Mouse (Mus musculus) right cerebral cortex, postnatal 36 days (tissue): Measurements from ENCODE around the gene Atg14.

Experiments
- DNase-seq, 2 experiments: peaks; one replicate each; pipeline ENCODE4 v3.0.0; 2022; ENCODE audit warnings: low spot score in 2 of 2, mixed read lengths in 1 of 2

The Atg14 gene

DNA sequence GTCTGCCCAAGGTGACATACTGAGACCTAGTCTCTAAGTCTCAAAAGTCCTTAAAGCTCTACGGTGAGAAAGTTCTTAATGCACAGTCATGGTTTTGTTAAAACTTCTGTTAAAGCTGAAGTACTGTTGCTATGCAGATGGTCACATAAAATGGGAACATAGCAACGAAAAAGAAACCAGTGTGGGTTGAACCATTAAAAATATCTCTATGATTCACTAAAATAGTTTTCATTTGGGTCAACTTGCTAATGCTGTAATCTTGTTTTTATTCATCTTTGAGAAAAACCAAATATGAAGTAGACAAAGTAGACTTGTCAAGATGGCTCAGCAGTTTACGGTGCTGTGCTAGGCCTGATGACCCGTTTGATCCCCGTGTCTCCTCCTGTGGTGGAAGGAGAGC is 63.8 kb downstream of the Atg14 start:
- no peak for DNase-seq

DNA sequence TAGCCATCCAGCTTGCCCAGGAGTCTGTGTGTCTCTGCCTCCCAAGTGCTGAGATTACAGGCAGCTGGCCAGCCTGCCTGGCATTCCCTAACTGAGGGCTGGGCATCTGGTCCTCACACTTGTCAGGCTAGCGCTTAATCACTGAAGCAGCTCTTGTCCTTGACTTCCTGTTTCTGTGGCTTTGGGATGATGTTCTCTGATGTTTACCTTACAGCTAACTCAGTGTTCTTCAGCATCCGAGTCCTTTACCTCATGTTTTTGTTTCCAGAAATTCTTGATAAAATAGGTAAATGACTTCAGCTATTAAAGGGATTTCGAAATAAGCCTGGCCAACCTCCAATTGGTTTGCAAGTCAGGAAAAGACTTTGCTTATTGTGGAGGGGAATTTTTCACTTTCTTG is 66.4 kb downstream of the Atg14 start:
- DNase-seq = no peak

GRCm38 (mm10) chr14:47498632-47499031 is 71.8 kb downstream of the Atg14 start:
- no peak for DNase-seq

GRCm38 (mm10) chr14:47497166-47497565 is 73.3 kb downstream of the Atg14 start:
- DNase-seq = no peak

GRCm38 (mm10) chr14:47495951-47496350 is 74.5 kb downstream of the Atg14 start:
- DNase-seq = no peak

- no peak for DNase-seq
These were observed 76.7 kb downstream of the Atg14 start for GRCm38 (mm10) chr14:47493592-47494361.
